In genomic region chr15:62106518-62106975, GRCm38 (mm10) we compare ENCODE assay signal across 8 mouse cellular contexts.
A peak's percentile ranks its signal among the peaks of the same experiment; 100 is the strongest.
DNase-seq lines count a peak whose midpoint lies in the region; ATAC-seq and TF ChIP-seq lines count a peak whose summit lies in the region.

No protein-coding gene starts in this region.

- WGBS in hindbrain, embryonic 14.5 days, result 6% methylated on average over 5 of the region's 5 CpGs

- H3K27me3 ChIP-seq in Patski, result no peaks in the 10 kb centered on the region
- no peaks in the 10 kb centered on the region for H3K27me3 ChIP-seq in hindbrain, embryonic 14.5 days (ENCODE audit: control insufficient read depth, insufficient read depth, low read length)

- POLR2A ChIA-PET in Patski (lab: Charles Lee), result no interaction called here

- H3K27ac ChIP-seq in hindbrain, embryonic 14.5 days, result no peak overlapping the region

- H3K4me2 ChIP-seq in hindbrain, embryonic 14.5 days (replicated peaks), result no peak overlapping the region

- no peaks in the 10 kb centered on the region for H3K36me3 ChIP-seq in hindbrain, embryonic 14.5 days (replicated peaks; ENCODE audit: control insufficient read depth, insufficient read depth)

- CTCF ChIA-PET in Patski (lab: Charles Lee), result interaction anchor here (2.5 kb wide), 1 partner anchor 13 kb away, joined by 7 read pairs; no protein-coding TSS in a partner anchor

- TF ChIP-seq CTCF in Patski (IDR thresholded peaks at IDR 0.05), result no peak

- H3K4me1 ChIP-seq in hindbrain, embryonic 14.5 days (replicated peaks; ENCODE audit: control insufficient read depth, insufficient read depth, low read length), result peaks cover 7% of the 10 kb centered on the region; the same call in 1 of the 2 replicates

- no peak overlapping the region for H3K4me3 ChIP-seq in hindbrain, embryonic 14.5 days (replicated peaks; ENCODE audit: low read length)

- 0 out of 2 replicates have a peak, but pooled peaks cover 5% of the 10 kb centered on the region for H3K9me3 ChIP-seq in hindbrain, embryonic 14.5 days (ENCODE audit: control insufficient read depth, low read length)

- ATAC-seq in Patski, result peak; percentile 88
- ATAC-seq in hindbrain, embryonic 14.5 days (ENCODE audit: low FRiP score), result peak; percentile 85

- no peak overlapping the region for H3K9ac ChIP-seq in hindbrain, embryonic 14.5 days

- in situ Hi-C loops in Patski (cut with MboI; ENCODE audit: low pct_unique_long_range_greater_than_20kb), result no loop called here

- DNase-seq in Patski (ENCODE audit: low read depth, low spot score), result peak; percentile 99
- DNase-seq in cerebellum, postnatal 14 days, result peak; percentile 82 to 88
- peak; percentile 75 for DNase-seq in gastrocnemius, adult 18-20 months (ENCODE audit: low spot score)
- peak; percentile 81 for DNase-seq in hindbrain, embryonic 14.5 days (ENCODE audit: low spot score)
- DNase-seq in left cerebral cortex, adult 18-20 months (ENCODE audit: low spot score in 2 of 2), result peak; percentile 53 to 55
- peak; percentile 93 for DNase-seq in lung, postnatal 36 days
- DNase-seq in retina, embryonic 14.5 days (ENCODE audit: low spot score), result peak; percentile 69
- DNase-seq in urinary bladder, postnatal 4 days (ENCODE audit: low spot score in 2 of 2), result peak; percentile 73 to 87
